Mouse (Mus musculus): ENCODE results near the gene Kptn.

Kptn gene

DNA sequence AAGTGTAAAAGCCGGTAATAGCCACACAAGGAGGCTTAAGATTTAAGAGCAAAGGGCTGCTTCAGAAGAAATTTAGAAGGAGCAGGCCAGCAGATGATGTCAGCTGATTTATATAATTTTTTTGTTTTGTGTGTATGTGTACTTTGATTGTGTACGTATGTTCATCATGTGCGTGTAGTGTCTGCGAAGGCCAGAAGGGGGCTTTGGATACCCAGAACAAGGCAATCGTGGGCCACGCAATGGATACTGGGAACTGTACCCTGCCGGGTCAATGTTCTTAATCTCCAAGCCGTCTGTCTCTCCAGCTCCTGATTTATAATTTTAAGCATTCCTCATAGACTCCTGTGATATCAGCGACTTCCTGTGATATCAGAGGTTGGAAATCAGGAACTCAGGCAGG lies 41.6 kb downstream of the Kptn start:
- no peak for DNase-seq (ENCODE audit: low spot score)

DNA sequence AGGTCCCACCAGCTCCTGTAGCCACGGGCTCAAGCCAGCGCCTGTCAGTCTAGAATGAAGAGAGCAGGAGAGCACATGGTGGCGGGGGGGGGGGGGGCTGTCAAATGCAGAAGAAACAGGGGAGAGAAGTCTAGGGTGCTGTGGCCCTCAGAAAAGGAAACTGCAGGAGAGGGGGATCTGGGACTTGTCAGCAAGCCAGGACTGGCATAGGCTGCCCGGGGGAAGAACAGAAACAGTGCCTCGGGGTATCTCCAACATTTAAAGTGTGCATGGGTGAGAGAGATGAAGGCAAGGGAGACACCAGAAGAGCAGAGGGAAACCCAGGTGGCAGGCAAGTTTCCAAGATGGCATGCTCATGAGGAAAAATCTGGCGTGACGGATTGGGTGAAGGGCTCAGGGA lies 42.3 kb downstream of the Kptn start:
- DNase-seq (ENCODE audit: low spot score), result no peak

DNA sequence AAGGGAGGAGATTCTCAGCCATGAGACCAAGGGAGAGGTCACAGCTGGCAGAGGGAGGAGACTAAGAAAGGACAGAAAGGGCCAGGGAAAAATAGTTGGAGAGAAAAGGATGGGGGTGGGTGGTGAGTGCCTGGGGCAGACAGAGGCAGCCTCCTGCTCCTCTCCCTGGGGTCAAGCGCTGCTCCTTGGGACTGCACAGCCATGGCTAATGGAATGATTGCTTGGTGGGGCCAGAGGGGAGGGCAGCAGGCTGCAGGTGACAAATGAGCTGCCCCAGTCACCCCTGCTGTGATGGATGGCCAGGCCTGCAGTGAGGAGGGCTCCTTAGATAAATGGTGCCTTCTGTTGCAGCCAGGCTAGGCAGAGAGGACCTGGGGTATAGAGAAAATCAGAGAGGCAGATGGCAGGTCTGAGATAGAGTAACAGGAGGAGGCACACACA lies 52.5 kb downstream of the Kptn start:
- DNase-seq (ENCODE audit: low spot score), result no peak

DNA sequence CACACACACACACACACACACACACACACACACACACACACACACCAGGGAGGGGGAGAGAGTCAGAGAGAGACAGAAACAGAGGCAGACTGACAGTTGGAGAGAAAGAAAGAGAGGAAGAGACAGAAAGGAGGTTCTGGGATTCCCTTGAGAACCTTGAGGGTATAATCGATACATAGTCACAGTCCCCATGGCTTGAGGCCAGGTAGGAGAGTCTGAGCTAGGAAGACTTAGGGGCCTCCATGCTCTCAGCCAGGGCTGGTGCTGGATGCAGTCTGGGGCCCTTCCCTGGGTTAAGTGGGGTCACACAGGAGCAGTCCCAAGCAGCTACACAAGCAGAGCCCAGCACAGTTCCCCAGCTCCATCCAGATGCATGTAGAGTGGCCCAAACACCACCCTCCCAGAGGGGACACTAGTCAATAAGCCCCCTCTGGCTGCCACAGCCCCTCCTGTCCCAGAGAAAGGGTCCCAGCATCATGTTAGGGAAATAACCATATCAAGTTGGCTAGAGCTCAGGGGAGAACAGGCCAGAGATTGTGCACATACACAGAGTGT lies 53.0 kb downstream of the Kptn start:
- no peak for DNase-seq (ENCODE audit: low spot score)

DNA sequence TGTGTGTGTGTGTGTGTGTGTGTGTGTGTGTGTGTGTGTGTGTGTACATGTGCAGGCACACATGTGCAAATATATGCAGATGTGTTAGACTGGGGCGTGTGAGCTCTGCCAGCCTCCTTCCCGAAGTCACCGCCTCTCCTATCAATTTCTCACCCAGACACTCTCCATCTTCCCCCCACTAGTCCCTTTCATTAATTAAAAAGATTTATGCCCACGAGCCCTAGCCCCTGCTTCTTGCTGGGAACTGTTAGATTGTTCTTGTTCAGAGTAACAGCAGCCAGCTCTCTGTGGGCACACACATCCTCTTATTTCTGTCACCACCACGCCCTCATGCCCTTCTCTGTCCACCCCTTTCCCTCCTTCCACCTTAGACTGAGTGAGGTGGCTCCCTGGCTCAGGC lies 53.5 kb downstream of the Kptn start:
- no peak for DNase-seq (ENCODE audit: low spot score)

DNA sequence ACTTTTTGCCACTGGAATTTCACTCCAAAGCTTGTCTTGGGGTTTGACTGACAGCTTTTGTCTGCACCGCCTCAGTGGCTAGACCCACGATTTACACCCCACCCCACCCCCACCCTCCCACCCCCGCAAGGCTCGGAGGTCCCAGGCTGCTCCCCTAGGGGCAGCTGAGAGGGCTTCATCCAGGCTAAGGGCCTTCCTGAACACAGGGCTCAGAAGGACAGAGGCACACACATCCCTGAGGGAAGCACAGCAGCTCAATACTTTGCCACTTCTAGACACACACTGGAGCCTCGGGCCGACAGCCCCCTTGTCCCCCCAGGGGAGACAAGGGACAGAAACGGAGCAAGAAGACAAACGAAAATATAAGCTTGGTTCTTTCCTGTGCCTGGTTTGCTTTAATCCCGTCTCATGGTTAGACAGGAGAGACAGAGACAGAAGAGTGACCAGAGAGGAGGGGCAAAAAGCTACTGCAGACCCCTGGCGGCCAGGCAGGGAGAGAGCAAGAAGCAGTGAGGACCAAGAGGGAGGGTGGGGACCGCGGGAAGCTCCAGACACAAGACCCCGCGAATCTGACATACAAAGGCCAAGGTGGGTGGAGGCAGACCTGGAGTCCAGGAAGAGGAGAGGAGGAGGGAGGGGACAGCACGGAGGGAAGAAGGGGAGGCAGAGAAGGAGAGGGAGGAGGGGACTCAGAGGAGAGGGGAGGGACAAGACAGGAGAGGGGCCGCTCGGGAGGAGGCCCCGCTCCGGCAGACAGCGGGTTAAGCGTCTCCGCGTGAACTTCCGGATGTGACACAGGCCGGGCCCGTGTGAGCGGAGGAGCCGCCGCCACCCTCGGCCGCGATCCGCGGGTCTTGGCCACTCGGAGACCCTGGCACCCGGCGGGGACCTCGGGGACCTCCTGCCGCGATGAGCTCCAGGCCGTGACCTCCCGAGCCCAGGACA lies 55.2 kb downstream of the Kptn start, which contains the start of gene Meis3:
TSS of gene Meis3 (plus strand) at position 494 of the 945 bp plus-strand sequence.
- peak; percentile 67 for DNase-seq (ENCODE audit: low spot score)

DNA sequence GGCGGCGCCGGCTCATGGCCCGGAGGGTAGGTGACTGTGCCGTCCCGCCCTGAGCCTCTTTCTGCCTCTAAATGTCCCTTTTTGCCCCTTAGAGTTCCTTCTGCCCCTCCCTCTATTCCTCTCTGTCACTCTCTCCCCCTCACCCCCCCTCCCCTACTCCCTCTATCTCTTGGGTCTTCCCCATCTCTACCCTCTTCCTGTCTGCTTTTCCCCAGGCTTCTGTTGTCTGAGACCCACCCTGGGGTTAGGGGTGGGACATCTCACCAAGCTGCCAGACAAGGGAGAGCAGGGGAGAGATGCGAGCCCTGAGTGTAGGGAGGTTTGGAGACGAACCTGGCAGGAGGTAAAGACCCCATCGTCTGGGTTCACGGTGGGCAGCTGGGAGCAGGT lies 55.8 kb downstream of the Kptn start:
- DNase-seq (ENCODE audit: low spot score), result no peak
